Mouse (Mus musculus): Measurements from ENCODE around the gene Exo5.
A peak's percentile ranks its signal among the peaks of the same experiment; 100 is the strongest.

Exo5 gene

DNA sequence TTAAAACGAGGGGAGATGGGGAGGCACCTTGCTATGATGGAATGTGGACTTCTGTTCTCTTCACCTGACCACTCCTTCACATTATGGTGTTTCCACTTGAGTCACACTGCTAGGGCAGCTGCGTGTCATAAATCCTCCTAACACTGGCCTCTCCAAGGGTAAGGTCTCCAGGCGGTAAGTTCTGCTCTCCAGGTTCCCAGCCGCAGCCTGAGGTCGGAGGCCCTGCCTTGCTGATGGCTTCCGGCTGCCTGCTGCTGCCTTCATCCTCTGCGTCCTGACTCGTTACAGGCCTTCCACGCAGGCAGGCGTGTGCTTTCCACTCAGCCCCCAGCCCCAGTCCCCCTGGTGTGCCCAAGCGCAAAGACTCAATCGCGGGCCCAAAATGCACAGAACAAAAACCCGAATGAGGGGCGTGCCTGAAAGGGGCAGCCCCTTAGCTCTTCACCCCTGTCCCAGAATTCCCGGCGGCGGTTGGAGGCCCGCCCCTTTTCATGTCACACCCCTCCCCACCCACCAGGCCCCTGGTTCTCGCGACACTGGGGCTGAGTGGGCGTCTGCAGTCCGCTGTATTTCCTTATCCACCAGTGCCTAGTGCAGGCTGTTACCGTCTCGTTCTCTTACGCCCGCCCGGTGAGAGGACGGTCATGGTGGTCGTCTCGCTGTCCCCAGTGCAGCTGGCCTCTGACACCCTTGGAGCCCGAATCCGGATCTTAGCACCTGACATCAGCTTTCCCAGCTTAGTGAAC, at the start of gene Exo5:
Exo5 (minus strand) TSS at position 464 of the 746 bp plus-strand sequence.
- DNase-seq (ENCODE audit: low spot score) = peak; percentile 91

DNA sequence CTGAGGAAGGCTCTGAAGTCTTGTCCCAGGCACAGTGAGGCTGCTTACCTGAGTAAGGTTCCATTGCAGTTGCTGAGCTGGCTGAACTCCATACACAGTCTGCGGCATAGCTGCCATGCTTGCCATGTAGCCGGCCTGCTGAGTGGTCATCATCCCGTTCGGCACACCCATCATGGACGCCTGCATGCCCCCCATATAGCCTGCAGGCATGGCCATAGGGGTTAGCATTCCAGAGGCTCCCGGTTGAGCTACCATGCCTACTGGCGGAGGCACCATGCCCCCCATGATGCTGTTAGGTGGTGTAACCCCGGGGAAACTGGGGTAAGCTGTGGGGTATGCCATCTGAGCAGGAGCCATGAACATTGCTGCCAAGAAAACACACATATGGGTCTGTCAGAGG, 47.0 kb upstream of the Exo5 start:
- DNase-seq (ENCODE audit: low spot score) = no peak

DNA sequence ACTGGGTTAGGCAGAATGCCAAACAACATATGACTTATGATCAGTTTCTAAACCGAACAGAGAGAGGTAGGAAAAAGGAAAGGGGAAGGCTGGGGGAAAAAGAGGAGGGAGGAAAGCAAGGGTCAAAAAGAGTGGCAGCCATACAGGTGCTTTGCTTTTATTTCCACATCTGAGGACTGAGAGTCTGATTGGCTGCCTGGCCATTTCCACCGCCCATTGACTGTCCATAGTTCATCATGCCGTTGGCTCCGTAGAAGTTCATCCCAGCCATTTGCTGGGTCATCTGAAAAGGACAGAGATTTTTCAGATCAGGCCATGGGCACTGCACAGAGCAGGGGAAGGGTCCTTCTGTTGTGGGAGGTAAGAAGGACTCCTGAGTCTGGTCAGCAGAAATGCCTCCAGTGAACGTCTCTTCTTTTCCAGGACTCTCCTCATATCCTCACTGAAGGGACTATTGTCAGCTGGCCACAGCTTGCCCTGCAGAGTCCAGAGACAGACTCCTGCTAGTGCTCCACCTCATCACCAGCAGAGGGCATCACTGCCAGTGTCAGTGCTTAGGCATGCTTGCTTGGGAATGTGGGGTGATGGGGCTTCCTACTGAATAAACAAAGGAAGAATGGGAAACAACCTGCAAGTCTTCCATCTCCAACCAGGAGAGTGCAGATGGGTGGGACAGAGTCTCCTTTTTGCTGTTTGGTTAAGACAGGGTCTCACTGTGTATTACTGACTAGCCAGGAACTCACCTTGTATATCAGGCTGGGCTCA, 44.7 kb upstream of the Exo5 start:
- no peak for DNase-seq (ENCODE audit: low spot score)

DNA sequence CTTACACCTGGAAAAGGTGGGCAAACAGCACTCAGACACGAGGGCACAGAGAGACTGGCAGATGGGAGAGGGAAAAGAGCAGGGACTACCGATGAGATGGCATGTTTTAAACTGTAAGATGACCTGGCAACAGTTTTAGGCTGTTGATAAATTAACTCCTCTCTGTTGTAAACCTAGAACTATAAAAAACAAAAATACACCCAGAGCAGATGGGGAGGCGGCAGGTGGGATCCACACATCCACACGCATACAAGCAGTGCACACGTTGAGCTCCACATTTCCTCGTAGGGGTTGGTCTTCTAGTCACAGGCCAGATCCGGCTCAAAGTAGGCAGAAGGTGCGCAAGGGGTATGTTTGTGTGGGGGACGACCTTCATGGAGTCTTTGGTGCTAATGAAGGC, 43.7 kb upstream of the Exo5 start:
- no peak for DNase-seq (ENCODE audit: low spot score)

DNA sequence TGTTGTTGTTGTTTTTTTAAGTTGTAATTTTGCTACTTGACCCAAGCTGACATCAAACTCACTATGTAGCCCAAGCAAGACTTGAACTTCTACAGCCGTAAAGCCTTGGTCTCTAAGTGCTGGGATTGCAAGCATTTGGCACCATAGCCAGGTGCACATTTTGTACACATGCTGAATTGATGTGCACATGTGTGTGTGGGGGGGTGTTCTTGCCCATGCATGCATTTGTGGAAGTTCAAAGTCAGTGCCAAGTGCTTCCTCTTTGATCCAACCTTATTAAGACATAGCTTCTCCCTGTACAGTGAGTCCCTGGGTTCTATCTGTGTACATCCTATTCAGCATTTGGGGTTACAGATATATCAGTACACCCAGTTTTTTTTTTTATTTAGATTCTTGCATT, 30.8 kb upstream of the Exo5 start:
- no peak for DNase-seq (ENCODE audit: low spot score)

DNA sequence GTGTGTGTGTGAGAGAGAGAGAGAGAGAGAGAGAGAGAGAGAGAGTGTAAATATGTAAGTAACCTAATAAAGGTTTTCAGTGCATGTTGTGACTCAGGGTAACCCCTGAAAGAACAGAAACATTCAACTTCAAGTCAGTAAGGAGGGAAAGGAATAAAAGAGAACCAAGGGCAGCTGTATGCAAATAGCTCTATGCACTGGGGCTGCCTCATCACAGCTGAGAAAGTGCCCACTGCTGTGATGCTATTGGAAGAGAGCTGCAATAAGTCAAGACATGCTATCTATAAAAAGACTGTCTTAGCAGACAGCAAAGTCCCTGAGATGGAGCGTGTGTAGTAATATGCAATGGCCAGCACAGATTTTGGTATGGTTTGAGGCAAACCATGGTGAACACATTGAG, 28.9 kb upstream of the Exo5 start:
- DNase-seq (ENCODE audit: low spot score) = no peak

DNA sequence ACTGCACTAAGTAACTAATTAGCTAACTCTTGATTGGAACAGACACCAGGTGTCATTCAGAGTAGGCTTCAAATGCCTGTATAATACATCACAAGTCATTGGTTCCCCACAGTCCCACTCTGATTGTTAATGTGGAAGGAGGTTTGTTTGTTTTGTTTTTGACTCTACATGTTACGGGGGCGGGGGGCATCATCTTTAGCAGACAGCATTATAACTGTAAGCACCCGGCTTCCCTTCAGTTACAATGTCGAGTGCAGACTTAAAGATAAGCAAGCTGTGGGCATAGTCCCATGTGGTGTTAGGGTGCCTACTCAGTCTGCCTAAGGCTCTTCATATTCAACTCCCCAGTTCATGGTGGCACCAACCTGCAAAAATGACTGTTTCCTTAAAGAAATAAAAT, 28.2 kb upstream of the Exo5 start:
- peak; percentile 34 for DNase-seq (ENCODE audit: low spot score)

DNA sequence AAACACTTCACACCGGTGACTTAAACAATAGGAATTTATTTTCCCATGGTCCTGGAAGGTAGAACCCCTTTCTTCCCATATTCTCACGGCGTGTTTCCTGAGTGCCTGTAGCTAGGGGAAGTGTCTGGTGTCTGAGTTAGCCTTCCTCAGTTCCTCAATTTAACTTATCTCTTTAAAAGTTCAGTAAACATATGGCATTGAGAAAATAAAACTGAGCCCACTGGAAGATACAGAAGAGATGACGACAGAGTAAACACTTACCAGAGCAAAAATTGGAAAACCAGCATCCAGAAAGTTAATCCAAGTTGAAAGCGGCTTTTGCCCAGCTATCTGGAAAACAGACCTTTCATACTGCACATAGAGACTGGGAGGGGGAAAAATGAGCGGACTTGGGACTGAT, 27.3 kb upstream of the Exo5 start:
- DNase-seq (ENCODE audit: low spot score) = peak; percentile 47

DNA sequence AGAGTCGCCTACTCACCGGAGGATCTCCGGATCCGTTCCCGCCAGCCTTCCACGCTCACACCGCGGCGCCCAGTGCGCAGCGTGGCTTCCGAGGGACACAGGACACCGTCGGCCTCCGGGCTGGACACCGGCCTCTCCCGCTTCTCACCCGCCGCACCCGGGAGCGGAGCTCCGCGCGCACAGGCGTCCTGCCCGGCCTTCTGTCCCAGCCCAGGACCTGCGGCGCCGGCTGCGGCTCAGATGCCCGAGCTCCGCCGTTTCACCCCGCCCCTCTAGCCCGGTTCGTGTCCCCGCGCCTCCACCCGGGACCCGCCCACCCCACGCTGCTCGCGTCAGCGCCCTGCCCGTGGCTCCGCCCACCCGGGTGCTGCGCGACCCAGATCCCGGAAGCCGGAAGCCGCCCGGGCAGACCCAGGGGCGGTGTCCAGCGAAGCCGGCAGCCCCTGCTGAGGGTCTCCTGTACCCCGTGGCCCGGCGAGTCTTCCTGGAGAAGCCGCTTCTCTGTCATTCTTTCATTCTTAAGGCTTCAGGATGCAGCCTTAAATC, 26.7 kb upstream of the Exo5 start, which contains the start of gene Zfp69:
Zfp69 (minus strand) TSS at position 272 of the 546 bp plus-strand sequence.
- DNase-seq (ENCODE audit: low spot score) = peak; percentile 86

DNA sequence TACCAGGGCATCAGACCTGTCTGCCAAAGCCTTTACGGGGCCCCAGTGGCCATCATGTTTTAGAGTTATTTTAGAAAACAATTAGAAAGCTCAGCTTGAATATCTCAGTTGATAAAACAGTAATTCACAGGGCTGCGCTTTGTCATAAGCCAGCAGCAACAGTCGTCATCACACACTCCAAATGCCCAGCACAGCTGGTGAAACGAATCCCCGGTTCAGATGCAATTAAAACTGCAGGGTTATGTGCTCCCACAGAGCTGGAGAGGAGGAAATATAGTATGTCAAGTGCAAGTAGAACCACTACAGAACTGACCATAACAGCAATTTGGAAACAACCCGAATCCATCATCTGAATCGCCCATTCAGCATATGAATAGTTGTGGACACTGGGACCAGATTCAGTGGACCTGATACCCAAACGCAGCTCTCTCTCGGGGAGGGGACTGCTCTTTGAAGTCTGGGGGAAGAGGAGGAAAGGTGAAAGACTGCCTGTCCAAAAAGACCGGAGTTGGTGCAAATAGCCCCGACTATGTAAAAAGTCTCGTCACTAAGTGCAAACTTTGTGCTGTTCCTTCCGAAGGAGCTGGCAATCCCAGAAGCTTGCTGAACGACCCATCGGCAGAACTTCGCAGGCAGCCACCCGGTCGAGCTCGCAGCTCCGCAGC, 26.1 kb upstream of the Exo5 start:
- DNase-seq (ENCODE audit: low spot score) = peak; percentile 12

DNA sequence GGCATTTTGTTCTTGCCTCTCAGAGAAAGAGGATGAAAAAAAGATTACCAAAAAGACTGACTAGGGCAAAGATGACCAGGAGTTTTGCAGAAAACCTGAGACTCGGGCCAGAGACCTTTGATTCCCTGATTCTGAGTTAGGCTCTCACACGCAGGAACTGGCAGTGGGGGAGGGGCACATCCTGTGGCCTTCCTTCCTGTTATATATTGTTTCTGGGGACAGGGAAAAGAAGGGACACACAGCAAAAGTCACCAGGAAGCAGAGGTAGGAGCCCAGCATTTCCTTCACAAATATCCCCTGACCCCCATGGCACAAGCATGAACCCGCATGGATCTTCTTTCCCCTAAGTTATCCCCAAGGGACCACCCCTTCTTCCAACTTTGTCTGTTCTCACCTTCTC, 24.1 kb upstream of the Exo5 start:
- no peak for DNase-seq (ENCODE audit: low spot score)

DNA sequence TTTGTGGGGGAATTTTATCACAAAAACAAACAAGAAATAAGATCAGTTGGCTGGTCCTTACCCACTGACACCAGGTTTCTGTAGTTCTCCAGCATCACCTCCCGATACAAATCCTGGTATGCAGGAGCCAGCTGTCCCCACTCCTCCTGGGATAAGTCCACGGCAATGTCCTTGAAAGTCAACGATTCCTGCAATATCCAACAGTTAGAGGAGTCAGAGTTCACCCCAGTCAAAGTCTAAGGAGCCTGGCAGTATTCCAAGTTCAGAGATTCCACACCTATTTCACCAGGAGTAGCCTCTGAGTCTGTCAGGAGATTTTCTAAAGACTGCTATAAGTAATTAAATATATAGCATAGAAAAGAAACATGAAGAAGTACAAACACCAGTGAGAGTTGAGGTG, 10.2 kb upstream of the Exo5 start:
- no peak for DNase-seq (ENCODE audit: low spot score)

DNA sequence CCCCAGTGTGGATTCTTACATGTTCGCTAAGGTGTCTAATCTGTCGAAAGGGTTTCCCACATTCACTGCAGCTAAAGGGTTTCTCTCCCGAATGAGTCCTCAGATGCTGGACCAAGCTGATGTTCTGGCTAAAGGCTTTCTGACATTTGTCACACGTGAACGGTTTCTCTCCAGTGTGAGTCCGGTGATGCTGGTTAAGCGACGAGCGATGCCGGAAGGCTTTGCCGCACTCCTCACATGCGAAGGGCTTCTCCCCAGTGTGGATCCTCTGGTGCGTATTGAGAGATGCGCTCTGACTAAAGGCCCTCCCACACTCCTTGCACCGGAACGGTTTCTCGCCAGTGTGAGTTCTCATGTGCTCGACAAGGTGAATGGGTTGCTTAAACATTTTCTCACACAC, 5.9 kb upstream of the Exo5 start:
- DNase-seq (ENCODE audit: low spot score) = no peak

DNA sequence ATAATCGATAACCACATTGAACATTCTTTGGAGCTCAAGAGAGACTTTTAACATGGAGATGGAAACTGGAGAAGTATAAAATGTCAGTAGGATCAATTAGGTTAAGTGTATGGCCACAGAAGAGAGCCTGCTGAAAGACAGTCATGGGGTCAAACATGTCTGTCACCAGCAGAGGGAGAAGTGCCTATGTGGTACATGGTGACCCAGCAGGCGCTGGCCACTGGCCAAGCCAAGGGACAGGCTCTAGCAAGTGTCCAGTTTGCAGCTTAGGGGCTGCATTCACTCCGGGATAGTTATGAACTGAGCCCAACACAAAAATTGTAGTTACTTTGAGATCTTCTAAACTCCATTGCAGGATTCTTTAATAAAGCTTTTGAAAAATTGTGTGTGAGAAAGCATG, 3.9 kb upstream of the Exo5 start:
- DNase-seq (ENCODE audit: low spot score) = no peak

DNA sequence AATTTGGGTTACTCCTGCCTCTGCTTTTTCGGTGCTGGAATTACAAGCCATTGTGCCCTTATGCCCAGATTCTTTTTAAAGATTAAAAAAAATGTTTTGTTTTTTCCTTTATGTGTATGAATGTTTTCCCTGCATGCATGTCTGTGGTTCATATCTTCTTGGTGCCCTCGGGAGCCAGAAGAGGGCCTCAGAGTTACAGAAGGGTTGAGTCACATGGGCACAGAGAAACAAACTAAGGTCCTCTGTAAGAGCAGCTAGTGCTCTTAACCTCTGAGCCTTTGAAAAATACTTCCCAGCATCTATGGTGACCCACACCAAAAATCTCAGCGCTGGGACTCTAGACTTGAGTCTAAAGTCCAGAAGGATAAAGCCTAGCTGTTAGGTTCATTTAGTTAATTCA, 569 bp upstream of the Exo5 start:
- peak; percentile 64 for DNase-seq (ENCODE audit: low spot score)

DNA sequence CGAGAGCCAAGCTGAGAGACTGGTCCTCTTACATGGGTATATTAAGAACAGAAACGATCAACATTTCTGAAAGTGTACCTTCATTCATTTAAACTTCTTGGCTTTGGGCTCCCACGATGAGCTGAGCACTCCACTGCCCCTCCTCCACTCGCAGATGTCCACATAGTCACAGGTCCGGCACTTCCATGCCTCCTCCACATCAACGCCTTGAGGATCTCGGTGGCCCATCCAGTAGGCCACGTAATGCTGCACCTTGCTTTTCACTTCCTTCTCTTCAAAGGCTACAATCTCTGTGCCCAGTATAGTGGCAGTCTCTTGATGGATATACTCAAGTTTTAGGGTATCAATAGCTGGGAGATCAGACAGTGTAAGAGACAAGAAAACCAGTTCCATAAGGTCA, 3.4 kb downstream of the Exo5 start:
- no peak for DNase-seq (ENCODE audit: low spot score)

DNA sequence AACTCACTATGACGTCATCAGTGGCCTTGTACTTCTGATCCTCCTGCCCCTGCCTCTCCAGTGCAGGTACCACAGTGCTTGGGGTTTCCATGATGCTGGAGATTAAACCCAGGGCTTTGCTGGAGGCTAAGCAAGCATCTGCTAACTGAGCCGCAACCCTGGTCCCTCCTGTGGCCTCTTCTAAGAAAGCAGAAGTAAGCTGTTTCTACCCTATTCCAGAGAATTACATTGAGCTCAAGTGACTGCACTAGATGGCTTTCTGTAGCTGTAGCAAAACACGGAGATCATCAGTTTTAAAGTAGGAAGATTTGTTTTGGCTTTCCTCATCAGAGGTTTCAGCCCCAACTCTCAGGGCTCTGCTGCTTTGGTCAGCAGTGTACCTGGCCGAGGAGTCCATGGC, 10.3 kb downstream of the Exo5 start:
- DNase-seq (ENCODE audit: low spot score) = no peak

DNA sequence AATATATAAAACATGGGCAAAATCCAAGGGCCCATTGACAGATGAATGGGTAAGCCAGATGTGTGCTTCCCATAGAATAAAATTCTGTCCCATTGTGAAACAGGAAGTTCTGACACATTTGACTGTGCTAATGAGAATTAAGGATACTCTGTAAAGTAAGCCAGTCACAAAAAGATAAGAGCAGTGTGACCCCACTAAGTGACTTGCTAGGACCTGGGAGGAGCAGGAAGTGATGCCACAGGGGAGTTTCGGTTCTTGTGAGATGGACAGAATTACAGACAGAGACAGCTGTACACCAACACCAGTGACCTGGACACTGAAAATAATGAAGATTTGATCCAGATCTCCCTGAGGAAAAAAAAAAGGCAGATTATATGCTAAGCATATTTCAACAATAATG, 11.0 kb downstream of the Exo5 start:
- DNase-seq (ENCODE audit: low spot score) = no peak

DNA sequence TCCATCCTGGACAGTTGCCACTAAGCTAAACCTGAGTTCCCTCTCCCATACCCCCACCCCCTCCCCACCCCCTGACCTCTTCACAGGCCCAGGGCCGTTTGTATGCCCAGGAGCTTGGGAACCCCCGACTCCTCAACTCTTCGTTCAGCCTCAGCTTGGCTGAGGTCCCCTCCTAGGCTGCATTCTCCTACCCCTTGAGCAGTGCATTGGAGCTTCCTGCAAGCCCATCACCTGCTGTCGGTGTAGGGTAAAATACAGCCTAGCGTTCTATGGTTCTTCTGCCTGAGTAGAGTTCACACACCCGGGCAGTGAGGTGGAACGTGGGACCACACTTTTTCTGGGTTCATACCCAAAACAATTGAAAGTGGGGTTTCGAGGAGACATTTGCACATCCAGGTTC, 11.4 kb downstream of the Exo5 start:
- no peak for DNase-seq (ENCODE audit: low spot score)

DNA sequence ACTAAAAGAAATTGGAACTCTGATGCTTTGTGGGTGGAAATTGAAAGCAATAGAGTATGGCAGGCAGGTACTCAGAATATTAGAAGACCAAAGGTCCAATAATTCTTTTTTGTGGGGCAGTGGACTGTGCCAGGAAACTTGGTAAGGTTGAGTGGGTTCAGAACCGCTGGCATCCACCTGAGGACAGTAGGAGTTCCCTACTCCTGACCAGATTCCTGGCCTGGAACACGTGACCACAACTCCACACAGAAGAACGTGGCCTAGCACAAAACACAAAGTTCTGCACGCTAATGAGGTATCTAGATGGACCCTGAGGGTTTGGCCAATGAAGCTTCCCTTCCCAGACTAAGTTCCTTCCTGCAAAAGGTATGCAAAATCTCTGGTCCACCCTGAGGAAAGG, 12.0 kb downstream of the Exo5 start:
- DNase-seq (ENCODE audit: low spot score) = no peak

DNA sequence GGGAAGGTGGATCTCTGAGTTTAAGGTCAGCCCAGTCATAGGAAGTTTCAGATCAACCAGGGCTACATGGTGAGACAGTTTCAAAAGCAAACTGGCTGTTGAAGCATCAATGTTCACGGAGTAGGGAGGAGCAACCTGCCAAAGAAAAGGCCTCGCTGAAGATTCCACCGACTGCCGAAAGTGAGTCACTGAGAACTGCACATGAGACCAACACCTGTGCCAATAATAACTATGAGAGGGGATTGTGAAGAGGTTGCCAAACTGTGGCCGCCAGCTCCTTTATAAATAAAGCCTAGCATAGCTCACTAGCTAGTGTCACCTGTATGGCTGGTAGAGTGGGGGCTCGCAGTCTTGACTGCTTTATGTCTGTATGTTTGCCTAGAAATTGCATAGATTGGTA, 13.7 kb downstream of the Exo5 start:
- no peak for DNase-seq (ENCODE audit: low spot score)

DNA sequence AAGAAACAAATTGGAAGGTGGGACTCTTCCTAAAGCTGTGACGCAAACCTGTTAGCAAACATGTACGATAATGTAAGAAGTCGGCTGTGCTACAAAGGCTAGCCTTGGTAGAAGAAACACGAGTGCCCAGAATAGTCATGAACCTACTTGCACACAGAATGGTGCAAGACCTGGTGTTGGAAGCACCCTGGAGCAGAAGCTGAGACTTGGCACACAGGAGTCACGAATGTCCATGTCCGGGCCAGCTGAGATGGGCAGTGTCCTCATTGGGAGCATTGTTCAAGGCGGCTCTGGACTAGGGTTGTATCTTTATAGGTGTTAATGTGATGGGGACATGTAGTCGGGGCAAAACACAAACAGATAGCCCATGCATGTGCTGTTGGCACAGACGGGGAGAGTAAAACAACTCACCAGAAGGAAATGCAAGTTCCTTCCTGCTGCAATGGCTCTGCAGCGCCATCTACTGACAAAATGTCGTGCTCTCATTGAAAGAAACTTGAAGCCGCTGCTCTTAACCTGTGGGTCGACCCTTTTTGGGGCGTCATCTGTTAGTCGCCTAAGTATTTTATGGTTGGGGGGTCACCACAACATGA, 15.2 kb downstream of the Exo5 start:
- DNase-seq (ENCODE audit: low spot score) = peak; percentile 74
